Mouse (Mus musculus) intestine, postnatal 0 days (tissue): Measurements from ENCODE around the gene Sytl3. TPM values are rescaled to one million over a fixed set of nuclear protein-coding genes. Genes with fewer than 3 reads are reported as not detected.
"Not testable (repeated sequence)": the region's sequence is repeated elsewhere in the genome, so short reads cannot be mapped to it uniquely, and the experiment has no call there.

Experiments used
- ATAC-seq: fragments of 200-750 bp; cut with Nextera tagmentation; 2 replicates; pipeline ENCODE4 v1.8.0; 2017; ENCODE audit warnings: mild to moderate bottlenecking, moderate TSS enrichment, moderate library complexity
- H3K27ac ChIP-seq: fragments of 300-500 bp; sonication (generic); 2 replicates; pipeline ENCODE4 v1.5.1; 2014; ENCODE audit warnings: mild to moderate bottlenecking, low read depth, low read length, moderate library complexity
- H3K27me3 ChIP-seq: fragments of 300-500 bp; sonication (generic); replicated peaks from 2 replicates; pipeline ENCODE4 v1.6.1; 2014; ENCODE audit warnings: low read length, mixed read lengths; ENCODE audit not compliant: control insufficient read depth, insufficient read depth
- H3K36me3 ChIP-seq: fragments of 300-500 bp; sonication (generic); 2 replicates; pipeline ENCODE4 v1.6.1; 2014; ENCODE audit warnings: mild to moderate bottlenecking, moderate library complexity; ENCODE audit not compliant: control insufficient read depth, insufficient read depth
- H3K4me1 ChIP-seq: fragments of 300-500 bp; sonication (generic); replicated peaks from 2 replicates; pipeline ENCODE4 v1.6.1; 2014; ENCODE audit warnings: antibody characterized with exemption, low read length, mixed read lengths; ENCODE audit not compliant: control insufficient read depth, insufficient read depth
- H3K4me2 ChIP-seq: fragments of 300-500 bp; sonication (generic); replicated peaks from 2 replicates; pipeline ENCODE4 v1.6.1; 2014; ENCODE audit warnings: low read depth, mild to moderate bottlenecking, moderate library complexity
- H3K4me3 ChIP-seq: fragments of 300-500 bp; sonication (generic); 2 replicates; pipeline ENCODE4 v1.5.1; 2014; ENCODE audit warnings: low read depth, low read length
- H3K9ac ChIP-seq: fragments of 300-500 bp; sonication (generic); 2 replicates; pipeline ENCODE4 v1.6.1; 2014; ENCODE audit warnings: mild to moderate bottlenecking, low read depth, low read length
- H3K9me3 ChIP-seq: fragments of 300-500 bp; sonication (generic); 2 replicates; pipeline ENCODE4 v1.6.1; 2016; ENCODE audit warnings: mixed run types; ENCODE audit not compliant: control insufficient read depth
- WGBS: fragments of 180-500 bp; shearing (Covaris S2); extraction: QIAGEN DNeasy Blood & Tissue Kit; methylation state at CpG from one replicate; pipeline ENCODE4 v1.1.7; 2014; 5-methylcytosine and 5-hydroxymethylcytosine counted together
- polyA plus RNA-seq: library from polyadenylated mRNA; unstranded; fragments of >200 nt; fragmentation: Nextera tagmentation; extraction: Ambion mirVana; gene quantifications from 2 replicates; pipeline ENCODE4 v1.2.1, GENCODE M21; 2015

Gene Sytl3
- polyA plus RNA-seq, 1 experiment from 2014 or later: 11.0 TPM

GRCm38 (mm10) chr17:6655087-6655511 is 3.8 kb upstream of the Sytl3 start:
- not testable (repeated sequence) for H3K9me3 ChIP-seq, H3K27me3 ChIP-seq, H3K36me3 ChIP-seq, H3K4me1 ChIP-seq
- ATAC-seq: peak; percentile 71
- Histone ChIP-seq H3K27ac (peak overlapping the region; percentile 62), H3K4me3 (peak overlapping the region; percentile 45), H3K9ac (peak overlapping the region; percentile 50), H3K4me2 (peak overlapping the region; percentile 70)
- under 1% methylated on average over 31 of the region's 36 CpGs for WGBS

DNA sequence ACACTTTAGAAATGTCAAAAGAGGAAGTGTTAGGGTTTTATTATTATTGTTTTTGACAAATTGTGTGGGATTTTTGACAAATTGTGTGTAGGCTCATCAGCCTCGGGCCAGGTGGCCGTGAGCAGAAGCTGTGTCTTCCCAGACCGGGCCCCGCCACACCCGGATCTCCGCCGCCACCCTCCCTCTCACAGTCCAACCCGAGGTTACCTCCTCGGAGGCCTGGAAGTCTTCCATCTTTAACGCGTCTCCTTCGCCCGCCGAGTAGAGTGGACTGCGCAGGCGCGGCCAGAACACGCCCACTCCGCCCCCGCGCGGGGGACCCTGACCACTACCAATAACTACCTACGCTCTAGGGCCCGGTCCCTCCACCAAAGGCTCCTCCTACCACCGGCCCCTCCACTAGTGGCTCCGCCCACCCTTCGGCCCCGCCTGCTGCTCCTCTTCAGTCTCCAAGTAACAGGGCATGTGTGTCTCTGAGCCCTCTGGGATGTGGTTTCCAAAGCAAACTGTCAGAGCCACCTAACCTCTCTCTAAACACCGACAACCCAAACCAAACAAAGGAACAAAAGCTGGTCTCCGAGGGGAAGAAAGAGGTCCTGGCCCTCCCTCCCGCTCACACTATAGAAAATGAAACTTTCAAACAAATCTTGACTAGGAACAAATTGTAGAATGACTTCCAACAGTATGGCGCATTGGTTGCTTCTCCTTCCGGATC is 3.2 kb upstream of the Sytl3 start, which contains the start of gene Dynlt1f:
TSS of gene Dynlt1f (minus strand) at position 334 of the 715 bp plus-strand sequence.
- Histone ChIP-seq H3K9ac (peak within 1 kb of the TSS; percentile 50), H3K4me2 (peak within 1 kb of the TSS; percentile 70), H3K4me3 (peak within 1 kb of the TSS; percentile 45), H3K27ac (peak within 1 kb of the TSS; percentile 62)
- 2% methylated on average over 15 of the region's 33 CpGs for WGBS
- not testable (repeated sequence) for H3K9me3 ChIP-seq, H3K36me3 ChIP-seq, H3K27me3 ChIP-seq, H3K4me1 ChIP-seq
- peak; percentile 90 for ATAC-seq

- H3K27me3 ChIP-seq, H3K9ac ChIP-seq, H3K4me1 ChIP-seq, H3K27ac ChIP-seq, H3K4me3 ChIP-seq, H3K36me3 ChIP-seq, H3K9me3 ChIP-seq, ATAC-seq, H3K4me2 ChIP-seq: not testable (repeated sequence)
- 80% methylated on average over 1 of the region's 3 CpGs for WGBS
These were observed 2.4 kb upstream of the Sytl3 start for GRCm38 (mm10) chr17:6656471-6656870.

- not testable (repeated sequence) for H3K36me3 ChIP-seq, H3K4me3 ChIP-seq, H3K27me3 ChIP-seq, H3K9ac ChIP-seq, H3K4me2 ChIP-seq, H3K9me3 ChIP-seq, H3K27ac ChIP-seq, ATAC-seq, H3K4me1 ChIP-seq
- 29% methylated on average over 6 of the region's 6 CpGs for WGBS
These were observed 1.7 kb downstream of the Sytl3 start for GRCm38 (mm10) chr17:6660589-6660988.

GRCm38 (mm10) chr17:6661093-6661816 is 2.4 kb downstream of the Sytl3 start:
- ATAC-seq: peak; percentile 51; the same call in 1 of the 2 replicates
- H3K36me3 ChIP-seq, H3K27me3 ChIP-seq, H3K4me2 ChIP-seq, H3K27ac ChIP-seq, H3K4me1 ChIP-seq, H3K9me3 ChIP-seq, H3K4me3 ChIP-seq, H3K9ac ChIP-seq: not testable (repeated sequence)
- 20% methylated on average over 9 of the region's 11 CpGs for WGBS

GRCm38 (mm10) chr17:6662840-6663239 is 3.9 kb downstream of the Sytl3 start:
- not testable (repeated sequence) for H3K4me2 ChIP-seq

DNA sequence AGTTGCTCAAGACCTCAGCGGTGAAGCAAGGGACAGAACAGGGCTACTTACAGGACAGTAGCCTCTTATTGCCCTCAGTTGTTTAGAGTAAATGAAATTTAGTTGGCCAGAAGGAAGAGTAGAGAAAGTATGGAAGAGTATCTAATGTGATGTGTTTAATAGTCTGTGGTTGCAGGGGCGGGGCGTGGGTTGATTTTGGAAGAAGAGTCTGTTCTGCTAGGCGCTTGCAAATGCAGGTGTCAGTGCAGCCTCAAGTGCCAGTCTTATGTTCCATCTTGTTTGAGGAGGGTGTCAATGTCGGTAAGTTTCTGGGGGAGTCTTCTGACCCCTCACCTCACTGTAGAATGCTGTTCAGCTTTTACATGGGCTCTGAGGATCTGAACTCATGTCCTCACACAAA is 6.5 kb downstream of the Sytl3 start:
- 94% methylated on average over 4 of the region's 5 CpGs for WGBS
- H3K9me3 ChIP-seq, ATAC-seq, H3K4me2 ChIP-seq, H3K27ac ChIP-seq, H3K27me3 ChIP-seq, H3K4me3 ChIP-seq, H3K36me3 ChIP-seq, H3K4me1 ChIP-seq, H3K9ac ChIP-seq: not testable (repeated sequence)

More at GRCm38 (mm10) chr17:6662840-6663239, 3.9 kb downstream of the Sytl3 start:
- H3K4me3 ChIP-seq, ATAC-seq, H3K9me3 ChIP-seq, H3K9ac ChIP-seq, H3K4me1 ChIP-seq, H3K27ac ChIP-seq, H3K36me3 ChIP-seq, H3K27me3 ChIP-seq: not testable (repeated sequence)
- WGBS: 53% methylated on average over 3 of the region's 3 CpGs

- H3K9me3 ChIP-seq, H3K4me3 ChIP-seq, H3K4me1 ChIP-seq, H3K9ac ChIP-seq, H3K27me3 ChIP-seq, H3K27ac ChIP-seq, H3K4me2 ChIP-seq, ATAC-seq, H3K36me3 ChIP-seq: not testable (repeated sequence)
- no CpG with 5 or more reads among the region's 6 CpGs for WGBS
These were observed 9.6 kb downstream of the Sytl3 start for GRCm38 (mm10) chr17:6668522-6668921.

GRCm38 (mm10) chr17:6674297-6674696 is 15.4 kb downstream of the Sytl3 start:
- not testable (repeated sequence) for H3K27ac ChIP-seq
- 38% methylated on average over 5 of the region's 5 CpGs for WGBS

More at GRCm38 (mm10) chr17:6674297-6674696, 15.4 kb downstream of the Sytl3 start:
- H3K4me3 ChIP-seq, H3K27me3 ChIP-seq, H3K4me2 ChIP-seq, ATAC-seq, H3K9ac ChIP-seq, H3K4me1 ChIP-seq, H3K36me3 ChIP-seq, H3K9me3 ChIP-seq: not testable (repeated sequence)
